Mouse (Mus musculus): Measurements from ENCODE around the gene Strbp. TPM values are rescaled to one million over a fixed set of nuclear protein-coding genes. Genes with fewer than 3 reads are reported as not detected.
"Not testable (repeated sequence)": the region's sequence is repeated elsewhere in the genome, so short reads cannot be mapped to it uniquely, and the experiment has no call there.

Gene Strbp
- total RNA-seq, 2 experiments from 2014 or later = 272 to 283 TPM

DNA sequence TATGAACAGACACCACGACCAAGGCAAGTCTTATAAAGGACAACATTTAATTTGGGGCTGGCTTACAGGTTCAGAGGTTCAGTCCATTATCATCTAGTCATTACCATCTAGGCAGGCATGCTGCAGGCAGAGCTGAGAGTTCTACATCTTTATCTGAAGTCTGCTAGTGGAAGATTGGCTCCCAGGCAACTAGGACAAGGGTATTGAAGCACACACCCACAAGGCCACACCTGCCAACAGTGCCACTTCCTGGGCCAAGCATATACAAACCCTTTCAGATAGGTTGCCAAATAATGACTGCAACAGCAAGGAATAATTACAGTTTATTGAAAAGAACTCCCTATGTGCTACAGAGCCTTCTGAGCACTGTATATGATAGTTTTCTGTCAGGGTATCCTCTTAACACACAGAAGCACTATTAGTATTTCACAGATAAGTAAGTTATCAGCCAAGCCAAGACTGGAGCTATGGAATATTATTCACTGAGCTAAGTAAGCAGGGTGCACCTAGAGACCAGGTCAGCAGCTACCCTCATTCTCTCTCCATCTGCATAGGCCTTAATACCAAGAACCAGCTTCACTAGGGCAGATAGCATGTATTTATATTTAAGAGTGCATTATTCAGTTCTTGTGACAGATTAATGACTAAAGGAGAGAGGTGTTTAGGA, 154.2 kb downstream of the Strbp start:
- intact Hi-C loops (cut with DNase I) = no loop called here
- DNase-seq (ENCODE audit: low spot score in 2 of 2) = no peak

DNA sequence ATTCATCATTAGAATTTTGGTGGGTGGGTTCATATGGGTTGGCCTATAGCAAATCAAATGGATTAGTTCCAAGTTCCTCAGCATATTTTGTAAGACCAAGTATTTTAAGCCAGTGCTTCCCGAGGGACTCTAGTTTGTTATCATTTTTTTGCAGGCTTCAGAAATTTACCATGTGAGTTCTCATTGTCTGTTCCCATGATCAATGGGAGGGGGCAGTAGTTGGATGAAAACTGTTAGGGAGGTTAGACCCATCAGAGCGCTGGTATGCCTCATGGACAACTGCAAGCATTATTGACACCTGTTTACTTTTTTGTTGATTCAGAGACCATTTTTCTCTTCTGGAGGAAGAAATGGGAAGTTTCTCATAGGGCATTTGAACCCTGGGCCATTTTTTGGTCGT, 172.0 kb downstream of the Strbp start:
- intact Hi-C loops (cut with DNase I) = no loop called here
- no peak for DNase-seq (ENCODE audit: low spot score in 2 of 2)

DNA sequence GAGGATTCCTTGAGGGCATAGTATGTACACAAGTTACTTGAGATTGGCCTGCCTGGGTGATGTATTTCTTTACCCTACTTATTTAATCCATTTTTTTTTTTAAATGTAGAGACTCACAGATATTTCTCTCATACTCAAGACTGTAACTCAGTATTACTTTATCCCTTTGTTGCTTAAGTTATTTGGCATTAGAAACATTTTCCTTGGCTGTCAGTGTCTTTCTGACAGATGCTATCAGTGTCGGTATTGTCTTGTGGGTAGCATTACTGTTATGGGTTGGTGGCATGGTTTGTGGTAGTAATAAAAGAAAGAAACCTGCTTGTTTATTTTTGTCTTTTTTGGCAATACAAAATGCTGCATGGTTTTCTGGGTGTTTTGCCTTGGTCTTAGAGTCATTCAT, 172.9 kb downstream of the Strbp start:
- no peak for DNase-seq (ENCODE audit: low spot score in 2 of 2)
- intact Hi-C loops (cut with DNase I) = no loop called here

DNA sequence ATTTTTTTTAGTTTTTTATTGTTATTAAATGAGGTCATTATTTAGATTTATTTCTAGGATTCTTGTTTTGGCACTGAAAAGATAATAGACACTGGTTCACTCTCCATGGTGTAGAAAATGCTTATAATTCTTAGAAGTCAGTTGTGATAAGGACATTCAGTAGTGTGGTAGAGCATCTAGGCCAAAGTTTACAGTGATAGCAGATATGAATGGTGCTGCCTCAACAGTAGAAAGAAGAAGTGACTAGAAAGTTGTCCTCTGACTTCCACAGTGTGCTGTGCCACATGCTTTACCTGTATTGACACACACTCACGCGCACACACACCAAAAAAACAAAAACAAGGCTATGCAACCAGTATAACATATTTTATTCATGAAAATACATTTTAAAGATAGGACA, 174.3 kb downstream of the Strbp start:
- DNase-seq (ENCODE audit: low spot score in 2 of 2) = no peak
- intact Hi-C loops (cut with DNase I) = no loop called here

DNA sequence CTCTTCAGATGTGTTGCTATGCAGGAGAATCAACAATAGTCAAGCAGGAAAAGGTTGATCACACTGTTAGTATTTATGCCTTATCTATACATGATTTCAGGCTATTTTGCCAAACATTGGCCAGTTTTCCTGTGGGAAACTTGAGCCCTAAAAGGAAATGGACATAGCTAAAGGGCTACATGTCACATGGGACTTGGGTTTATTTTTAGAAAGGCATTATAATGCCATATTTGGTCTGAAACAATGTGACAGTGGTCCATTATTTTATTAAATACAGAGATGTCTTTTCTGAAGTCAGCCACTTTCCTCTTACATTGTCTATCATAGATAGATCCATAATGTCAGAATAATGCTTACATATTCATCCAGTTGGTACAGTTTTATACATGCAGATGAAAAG, 176.1 kb downstream of the Strbp start:
- intact Hi-C loops (cut with DNase I) = no loop called here
- DNase-seq (ENCODE audit: low spot score in 2 of 2) = no peak

DNA sequence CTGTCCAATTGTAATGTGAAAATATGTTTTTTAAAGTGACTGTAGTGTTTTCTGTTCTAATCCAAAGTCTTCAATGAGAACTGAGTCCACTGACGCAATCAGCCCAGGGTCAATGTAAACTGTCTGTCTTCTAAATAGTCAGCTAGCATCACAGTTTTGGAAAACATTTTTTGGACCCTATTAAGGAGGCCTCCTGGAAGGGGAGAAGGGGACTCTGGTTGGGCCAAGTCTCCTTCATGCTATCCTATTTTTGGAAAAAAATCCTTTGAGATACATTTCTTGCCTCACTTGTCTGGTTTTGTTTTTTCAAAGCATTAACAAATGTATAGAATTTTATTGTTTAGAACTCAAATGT, 184.4 kb downstream of the Strbp start:
- no peak for DNase-seq (ENCODE audit: low spot score in 2 of 2)
- intact Hi-C loops (cut with DNase I) = loop anchor here (2.0 kb wide), 1 partner anchor 252 kb away; no protein-coding TSS in a partner anchor

GRCm38 (mm10) chr2:37518561-37519285, 184.9 kb downstream of the Strbp start:
- peak in 1 of 2 experiments; percentile 55 for DNase-seq (ENCODE audit: low spot score in 2 of 2)
- intact Hi-C loops (cut with DNase I) = loop anchor here (2.0 kb wide), 1 partner anchor 252 kb away; no protein-coding TSS in a partner anchor

- intact Hi-C loops (cut with DNase I) = no loop called here
Observed at GRCm38 (mm10) chr2:37516922-37517462, 186.7 kb downstream of the Strbp start.

DNA sequence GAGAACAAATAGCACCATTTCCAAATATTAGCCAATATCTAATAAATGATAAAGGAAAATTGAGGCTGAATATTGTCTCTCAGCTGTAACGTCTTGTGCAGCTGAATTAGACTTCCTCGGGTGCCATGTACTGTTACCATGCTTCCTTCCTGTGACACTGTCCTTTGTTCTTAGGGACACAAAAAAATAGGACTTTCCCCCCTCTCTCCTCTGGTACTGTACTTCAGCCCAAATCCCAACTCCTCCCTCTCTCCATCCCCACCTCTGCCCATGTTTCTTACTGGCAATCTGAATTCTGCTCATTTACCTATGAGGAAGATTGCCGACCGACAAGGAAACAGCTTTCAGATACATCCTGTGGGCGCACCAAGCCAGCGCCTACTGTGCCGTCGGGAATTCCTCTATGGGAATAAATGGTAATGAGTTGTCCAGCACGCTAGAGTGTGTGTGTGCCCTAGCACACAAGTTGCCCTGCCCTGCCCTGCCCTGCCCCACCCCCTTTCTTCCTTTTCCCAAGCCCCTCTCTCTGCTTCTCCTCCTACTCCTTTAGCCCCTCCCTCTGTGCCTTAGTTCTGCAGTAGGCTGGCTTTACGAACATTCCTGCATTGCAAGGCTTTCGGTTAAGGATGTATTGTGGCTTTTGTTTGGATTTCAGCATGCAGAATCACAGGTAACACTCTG, 187.5 kb downstream of the Strbp start, which contains the start of gene Gpr21:
Gpr21 (plus strand) TSS at position 303 of the 681 bp plus-strand sequence.
- DNase-seq (ENCODE audit: low spot score in 2 of 2) = peak in 1 of 2 experiments; percentile 21
- intact Hi-C loops (cut with DNase I) = no loop called here

More at GRCm38 (mm10) chr2:37516922-37517462, 186.7 kb downstream of the Strbp start:
- DNase-seq (ENCODE audit: low spot score in 2 of 2) = peak in 1 of 2 experiments; percentile 43

DNA sequence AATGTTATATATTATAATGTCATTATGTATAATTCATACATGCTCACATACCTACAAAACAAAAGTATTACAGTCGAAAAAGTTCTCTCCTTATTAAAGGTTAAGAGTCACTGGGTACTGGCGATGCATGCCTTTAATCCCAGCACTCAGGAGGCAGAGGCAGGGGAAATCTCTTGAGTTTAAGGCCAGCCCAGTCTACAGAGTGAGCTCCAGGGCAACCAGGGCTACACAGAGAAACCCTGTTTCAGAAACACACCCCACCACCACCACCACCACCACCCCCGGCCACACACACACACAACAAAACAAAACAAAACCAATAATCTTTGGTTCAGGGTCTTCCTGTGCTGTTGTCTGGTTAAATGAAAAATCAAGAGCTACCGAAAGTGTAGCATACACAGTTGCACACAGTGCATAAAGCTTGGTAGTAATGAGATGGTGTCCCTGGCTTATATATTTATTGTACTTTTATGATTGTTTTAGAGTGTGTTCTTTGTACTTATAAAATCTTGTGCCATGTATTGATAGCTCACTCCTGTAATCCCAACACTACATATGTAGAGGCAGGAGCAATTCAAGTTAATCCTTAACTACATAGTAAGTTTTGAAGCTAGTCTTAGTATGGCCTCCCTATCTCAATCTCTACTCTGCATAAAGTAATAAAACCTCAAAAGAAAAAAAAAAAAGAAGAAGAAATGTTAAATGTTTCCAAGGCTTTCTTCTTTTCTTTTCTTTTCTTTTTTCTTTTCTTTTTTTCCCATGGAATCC, 192.3 kb downstream of the Strbp start:
- no peak for DNase-seq (ENCODE audit: low spot score in 2 of 2)
- intact Hi-C loops (cut with DNase I) = no loop called here

- DNase-seq (ENCODE audit: low spot score in 2 of 2); intact Hi-C loops (cut with DNase I): not testable (repeated sequence)
Observed at GRCm38 (mm10) chr2:37505856-37506255, 197.8 kb downstream of the Strbp start.

- DNase-seq (ENCODE audit: low spot score in 2 of 2) = no peak
- intact Hi-C loops (cut with DNase I) = no loop called here
Observed at GRCm38 (mm10) chr2:37497321-37497720, 206.3 kb downstream of the Strbp start.

DNA sequence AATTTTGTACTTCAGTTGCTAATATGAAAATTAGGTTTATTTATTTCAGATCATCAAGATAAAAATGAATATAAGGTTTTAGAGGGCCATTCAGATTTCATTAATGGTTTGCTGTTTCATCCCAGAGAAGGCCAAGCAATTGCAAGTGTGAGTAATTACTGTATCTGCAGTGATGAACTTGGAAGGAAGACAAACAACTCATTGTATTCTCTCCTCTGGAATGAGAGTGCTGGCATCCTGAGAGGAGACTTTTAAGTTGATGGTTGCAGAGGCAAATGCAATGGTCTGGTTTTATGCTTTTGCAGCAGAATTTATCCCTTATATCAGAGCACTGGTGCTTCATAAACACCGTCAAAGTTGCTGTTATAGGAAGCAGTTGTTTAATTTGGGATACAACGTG, 214.7 kb downstream of the Strbp start:
- no peak for DNase-seq (ENCODE audit: low spot score in 2 of 2)
- intact Hi-C loops (cut with DNase I) = loop anchor here (5.0 kb wide), 1 partner anchor 107 kb away; no protein-coding TSS in a partner anchor

- intact Hi-C loops (cut with DNase I) = loop anchor here (5.0 kb wide), 1 partner anchor 104 kb away; no protein-coding TSS in a partner anchor
Observed at GRCm38 (mm10) chr2:37486408-37486807, 217.3 kb downstream of the Strbp start.

DNA sequence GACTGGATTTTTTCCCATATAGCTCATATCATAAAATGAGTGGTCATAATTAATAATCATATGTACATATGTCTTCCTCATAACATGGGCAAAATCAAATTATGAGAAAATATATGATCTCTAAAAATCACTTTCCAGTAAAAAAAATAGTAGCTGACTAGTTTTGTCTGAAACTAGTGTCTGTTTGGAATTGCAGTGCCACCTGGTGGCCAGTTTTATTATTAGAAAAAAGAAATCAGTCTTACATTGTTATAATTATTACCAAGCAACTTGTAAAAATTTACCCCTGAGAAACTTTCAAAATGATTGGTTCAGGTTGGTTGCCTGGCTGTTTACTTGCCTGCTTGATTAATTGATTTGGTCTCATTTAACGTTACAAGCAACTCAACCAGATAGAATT, 218.3 kb downstream of the Strbp start:
- intact Hi-C loops (cut with DNase I) = loop anchor here (5.0 kb wide), 1 partner anchor 103 kb away; no protein-coding TSS in a partner anchor
- DNase-seq (ENCODE audit: low spot score in 2 of 2) = peak; percentile 24 to 47

More at GRCm38 (mm10) chr2:37486408-37486807, 217.3 kb downstream of the Strbp start:
- DNase-seq (ENCODE audit: low spot score in 2 of 2) = no peak

DNA sequence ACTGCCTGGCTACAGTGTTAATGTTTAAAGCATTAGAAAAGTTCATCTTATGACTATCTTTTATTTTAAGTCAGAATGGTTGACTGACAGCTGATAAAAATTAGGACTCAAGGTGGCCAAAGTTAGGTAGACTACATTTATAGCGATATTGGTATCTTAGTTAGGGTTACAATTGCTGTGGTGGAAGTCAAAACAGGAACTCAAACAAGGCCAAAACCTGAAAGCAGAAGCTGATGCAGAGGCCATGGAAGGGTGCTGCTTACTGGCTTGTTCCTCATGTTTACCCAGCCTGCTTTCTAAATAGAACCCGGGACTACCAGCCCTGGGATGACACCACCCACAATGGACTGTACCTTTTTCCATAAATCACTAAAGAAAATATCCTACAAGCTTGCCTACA, 219.5 kb downstream of the Strbp start:
- intact Hi-C loops (cut with DNase I) = no loop called here
- no peak for DNase-seq (ENCODE audit: low spot score in 2 of 2)

- DNase-seq (ENCODE audit: low spot score in 2 of 2) = no peak
- intact Hi-C loops (cut with DNase I) = no loop called here
Observed at GRCm38 (mm10) chr2:37480039-37480438, 223.6 kb downstream of the Strbp start.

DNA sequence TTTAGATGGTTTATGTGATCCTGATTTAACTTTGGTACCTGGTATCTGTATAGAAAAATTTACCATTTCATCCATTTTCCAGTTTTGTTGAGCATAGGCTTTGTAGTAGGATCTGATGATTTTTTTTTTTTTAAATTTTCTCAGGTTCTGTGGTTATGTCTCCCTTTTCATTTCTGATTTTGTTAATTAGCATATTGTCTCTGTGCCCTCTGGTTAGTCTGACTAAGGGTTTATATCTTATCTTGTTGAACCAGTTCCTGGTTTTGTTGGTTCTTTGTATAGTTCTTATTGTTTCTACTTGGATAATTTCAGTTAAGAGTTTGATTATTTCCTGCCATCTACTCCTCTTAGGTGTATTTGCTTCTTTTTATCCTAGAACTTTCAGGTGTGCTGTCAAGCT, 224.1 kb downstream of the Strbp start:
- intact Hi-C loops (cut with DNase I) = loop anchor here (5.0 kb wide), 1 partner anchor 72 kb away; no protein-coding TSS in a partner anchor
- DNase-seq (ENCODE audit: low spot score in 2 of 2) = no peak

DNA sequence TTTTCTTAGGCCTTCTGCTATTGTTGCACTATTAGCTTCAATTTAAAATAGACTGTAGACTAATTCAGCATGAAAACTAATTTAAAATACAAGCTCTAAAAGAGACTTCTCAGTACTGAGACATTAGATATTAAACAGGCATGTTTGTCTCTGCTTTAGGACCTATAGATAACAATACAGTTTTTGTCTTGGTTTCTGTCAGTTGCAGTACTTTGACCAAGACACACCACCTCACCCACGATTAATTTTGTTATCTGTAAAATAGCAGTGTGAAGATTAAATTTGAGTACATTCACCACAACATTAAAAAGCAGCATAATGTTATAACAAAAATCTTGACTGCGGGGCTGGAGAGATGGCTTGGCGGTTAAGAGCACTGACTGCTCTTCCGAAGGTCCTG, 237.4 kb downstream of the Strbp start:
- DNase-seq (ENCODE audit: low spot score in 2 of 2) = no peak
- intact Hi-C loops (cut with DNase I) = no loop called here
